Mouse (Mus musculus): ENCODE measurements around the gene Lifr. TPM values are rescaled to one million over a fixed set of nuclear protein-coding genes. Genes with fewer than 3 reads are reported as not detected.

The Lifr gene
- polyA plus RNA-seq, 1 experiment from 2014 or later, result 24.6 TPM

DNA sequence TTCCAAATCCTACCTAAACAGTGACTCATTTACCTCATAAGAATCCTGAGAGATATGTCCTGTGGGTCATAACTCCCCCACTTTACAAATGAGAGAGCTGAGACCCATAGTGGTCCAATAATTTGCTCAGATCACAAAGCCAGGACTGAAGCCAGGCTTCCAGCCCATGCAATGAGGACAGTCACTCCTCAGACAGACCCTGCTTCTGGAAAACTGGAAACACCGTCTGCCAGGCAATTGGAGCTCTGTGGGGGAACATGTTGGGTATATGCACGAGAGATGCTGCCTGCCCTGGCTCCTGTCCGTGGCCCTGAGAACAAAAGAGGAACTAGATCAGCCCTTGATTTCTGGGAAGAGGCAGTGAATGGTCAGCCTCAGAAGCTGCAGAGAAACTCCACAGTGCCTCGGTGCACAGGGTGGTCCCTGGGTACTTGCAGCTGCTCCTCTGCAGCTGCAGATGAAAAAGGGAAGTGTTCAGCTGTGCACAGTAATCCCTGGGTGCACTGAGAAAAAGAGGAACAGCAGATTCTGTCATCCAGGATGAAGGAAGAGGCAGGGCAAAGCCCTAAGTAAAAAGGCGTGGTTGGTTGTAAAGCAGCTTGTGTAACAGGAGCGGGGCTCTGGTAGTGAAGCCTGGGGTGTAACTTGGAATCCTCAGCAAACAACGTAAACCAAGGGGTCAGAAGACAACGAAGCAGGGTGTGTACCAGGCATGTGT lies 5.5 kb upstream of the Lifr start:
- H3K27me3 ChIP-seq (ENCODE audit: control insufficient read depth, insufficient read depth, low read length), result no peaks in the 10 kb centered on the region
- H3K4me1 ChIP-seq (ENCODE audit: control insufficient read depth, insufficient read depth, low read length), result no peaks in the 10 kb centered on the region; the same call in 1 of the 2 replicates
- H3K4me3 ChIP-seq (ENCODE audit: low read depth, low read length), result no peak overlapping the region
- ATAC-seq (ENCODE audit: insufficient number of reproducible peaks, low FRiP score, low TSS enrichment, low read depth) (no peak), DNase-seq (ENCODE audit: low spot score) (no peak)
- H3K27ac ChIP-seq (replicated peaks; ENCODE audit: low read depth, low read length), result no peak overlapping the region
- no peaks in the 10 kb centered on the region for H3K9me3 ChIP-seq (ENCODE audit: control insufficient read depth, low read length)
- 35% methylated on average over 8 of the region's 8 CpGs for WGBS
- H3K36me3 ChIP-seq (ENCODE audit: control insufficient read depth, insufficient read depth, low read length), result no peaks in the 10 kb centered on the region
- H3K4me2 ChIP-seq (ENCODE audit: low read depth, severe bottlenecking), result no peak overlapping the region
- no peak overlapping the region for H3K9ac ChIP-seq (ENCODE audit: low read length)

DNA sequence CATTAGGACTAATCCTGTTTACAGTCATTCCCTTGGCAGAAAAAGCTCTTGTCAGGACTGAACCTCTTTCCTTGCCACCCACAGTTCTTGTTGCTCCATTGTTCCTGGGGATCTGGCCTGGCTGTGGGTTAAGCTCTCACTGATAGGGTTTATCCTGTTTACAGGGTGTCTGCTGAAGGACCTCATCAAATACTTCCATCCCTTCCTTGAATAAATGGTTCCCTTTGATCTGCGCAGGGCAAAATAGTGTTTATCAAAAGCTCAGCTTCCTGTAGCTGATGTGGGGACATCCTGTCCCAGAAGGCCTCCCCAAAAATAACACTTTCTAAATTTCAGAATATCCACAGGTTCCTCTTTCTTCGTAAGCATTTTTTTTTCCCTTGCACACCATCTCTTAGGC lies 1.7 kb upstream of the Lifr start:
- H3K4me3 ChIP-seq (ENCODE audit: low read depth, low read length), result no peak overlapping the region
- no peak overlapping the region for H3K27ac ChIP-seq (replicated peaks; ENCODE audit: low read depth, low read length)
- no peak overlapping the region for H3K4me2 ChIP-seq (ENCODE audit: low read depth, severe bottlenecking)
- H3K9me3 ChIP-seq (ENCODE audit: control insufficient read depth, low read length), result no peaks in the 10 kb centered on the region
- no peaks in the 10 kb centered on the region for H3K27me3 ChIP-seq (ENCODE audit: control insufficient read depth, insufficient read depth, low read length)
- H3K4me1 ChIP-seq (ENCODE audit: control insufficient read depth, insufficient read depth, low read length), result no peaks in the 10 kb centered on the region
- DNase-seq (ENCODE audit: low spot score) (no peak), ATAC-seq (ENCODE audit: insufficient number of reproducible peaks, low FRiP score, low TSS enrichment, low read depth) (no peak)
- 58% methylated on average over 2 of the region's 2 CpGs for WGBS
- H3K36me3 ChIP-seq (ENCODE audit: control insufficient read depth, insufficient read depth, low read length), result no peaks in the 10 kb centered on the region
- H3K9ac ChIP-seq (ENCODE audit: low read length), result no peak overlapping the region

DNA sequence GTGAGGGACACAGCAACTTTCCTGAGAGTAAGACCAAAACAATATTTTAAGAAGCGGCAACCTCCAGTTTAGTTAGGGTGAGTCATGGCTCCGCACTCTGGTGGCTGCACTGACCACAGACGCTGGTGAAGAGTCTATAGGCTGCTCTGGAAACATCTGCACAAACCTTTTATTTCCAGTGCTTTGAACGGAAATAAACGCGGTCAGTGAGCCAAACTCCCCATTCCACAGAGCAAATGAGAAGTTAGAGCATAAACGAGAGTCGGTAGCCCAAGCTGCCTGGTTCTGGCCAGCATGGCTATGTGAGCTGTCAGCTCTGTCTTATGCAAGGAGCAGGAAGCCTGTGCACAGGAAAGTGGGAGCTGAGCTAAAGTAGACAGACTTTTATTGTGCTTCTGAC lies 1.9 kb downstream of the Lifr start:
- ATAC-seq (ENCODE audit: insufficient number of reproducible peaks, low FRiP score, low TSS enrichment, low read depth) (no peak), DNase-seq (ENCODE audit: low spot score) (no peak)
- Histone ChIP-seq H3K4me1 (ENCODE audit: control insufficient read depth, insufficient read depth, low read length) (no peaks in the 10 kb centered on the region), H3K36me3 (ENCODE audit: control insufficient read depth, insufficient read depth, low read length) (no peaks in the 10 kb centered on the region), H3K27me3 (ENCODE audit: control insufficient read depth, insufficient read depth, low read length) (no peaks in the 10 kb centered on the region), H3K4me2 (ENCODE audit: low read depth, severe bottlenecking) (no peak overlapping the region), H3K27ac (replicated peaks; ENCODE audit: low read depth, low read length) (no peak overlapping the region), H3K9me3 (ENCODE audit: control insufficient read depth, low read length) (no peaks in the 10 kb centered on the region), H3K9ac (ENCODE audit: low read length) (no peak overlapping the region), H3K4me3 (ENCODE audit: low read depth, low read length) (no peak overlapping the region)
- 53% methylated on average over 8 of the region's 8 CpGs for WGBS

DNA sequence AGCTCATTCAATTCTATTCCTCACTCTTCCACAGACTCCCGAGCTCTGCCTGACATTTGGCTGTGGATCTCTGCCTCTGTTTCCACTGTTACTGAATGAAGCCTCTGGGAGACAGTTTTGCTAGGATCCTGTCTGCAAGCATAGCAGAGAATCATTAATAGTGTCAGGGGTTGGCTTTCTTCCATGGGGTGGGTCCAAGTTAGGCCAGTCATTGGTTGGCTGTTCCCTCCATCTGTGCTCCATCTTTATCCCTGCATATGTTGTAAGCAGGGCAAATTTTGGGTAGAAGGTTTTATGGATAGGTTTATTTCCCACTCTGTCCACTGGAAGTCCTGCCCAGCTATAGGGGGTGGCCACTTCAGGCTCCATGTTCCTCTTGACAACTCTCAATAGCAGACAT lies 9.0 kb downstream of the Lifr start:
- Histone ChIP-seq H3K9me3 (ENCODE audit: control insufficient read depth, low read length) (no peaks in the 10 kb centered on the region), H3K36me3 (ENCODE audit: control insufficient read depth, insufficient read depth, low read length) (no peaks in the 10 kb centered on the region), H3K27ac (replicated peaks; ENCODE audit: low read depth, low read length) (no peak overlapping the region), H3K9ac (ENCODE audit: low read length) (no peak overlapping the region), H3K4me3 (ENCODE audit: low read depth, low read length) (no peak overlapping the region), H3K4me2 (ENCODE audit: low read depth, severe bottlenecking) (no peak overlapping the region), H3K27me3 (ENCODE audit: control insufficient read depth, insufficient read depth, low read length) (no peaks in the 10 kb centered on the region), H3K4me1 (ENCODE audit: control insufficient read depth, insufficient read depth, low read length) (no peaks in the 10 kb centered on the region)
- WGBS, result 88% methylated on average over 1 of the region's 1 CpGs
- DNase-seq (ENCODE audit: low spot score), result no peak
- ATAC-seq (ENCODE audit: insufficient number of reproducible peaks, low FRiP score, low TSS enrichment, low read depth), result no peak

DNA sequence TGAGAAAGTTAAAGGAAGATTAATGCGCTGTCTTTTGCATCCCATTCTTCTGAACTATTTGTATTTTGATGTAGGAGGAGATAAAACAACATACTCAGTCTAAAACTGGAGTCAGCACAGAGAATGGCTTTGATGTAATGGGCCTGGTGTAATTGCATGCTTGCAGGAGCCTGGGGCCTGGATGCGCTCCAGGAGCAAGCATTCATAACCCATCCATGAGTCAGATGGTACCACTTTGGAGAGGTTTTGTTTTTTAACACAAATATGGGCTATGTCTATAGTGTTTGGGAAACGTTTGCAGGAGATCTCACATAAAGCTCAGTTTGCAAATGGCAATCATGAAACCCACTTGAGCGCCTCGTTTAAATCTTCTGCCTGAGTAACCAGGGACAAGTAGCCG lies 9.8 kb downstream of the Lifr start:
- H3K27me3 ChIP-seq (ENCODE audit: control insufficient read depth, insufficient read depth, low read length), result no peaks in the 10 kb centered on the region
- no peaks in the 10 kb centered on the region for H3K9me3 ChIP-seq (ENCODE audit: control insufficient read depth, low read length)
- no peak overlapping the region for H3K27ac ChIP-seq (replicated peaks; ENCODE audit: low read depth, low read length)
- ATAC-seq (ENCODE audit: insufficient number of reproducible peaks, low FRiP score, low TSS enrichment, low read depth) (no peak), DNase-seq (ENCODE audit: low spot score) (no peak)
- H3K4me3 ChIP-seq (ENCODE audit: low read depth, low read length), result no peak overlapping the region
- no peak overlapping the region for H3K9ac ChIP-seq (ENCODE audit: low read length)
- no peaks in the 10 kb centered on the region for H3K36me3 ChIP-seq (ENCODE audit: control insufficient read depth, insufficient read depth, low read length)
- no peaks in the 10 kb centered on the region for H3K4me1 ChIP-seq (ENCODE audit: control insufficient read depth, insufficient read depth, low read length)
- no peak overlapping the region for H3K4me2 ChIP-seq (ENCODE audit: low read depth, severe bottlenecking)
- 85% methylated on average over 6 of the region's 6 CpGs for WGBS

DNA sequence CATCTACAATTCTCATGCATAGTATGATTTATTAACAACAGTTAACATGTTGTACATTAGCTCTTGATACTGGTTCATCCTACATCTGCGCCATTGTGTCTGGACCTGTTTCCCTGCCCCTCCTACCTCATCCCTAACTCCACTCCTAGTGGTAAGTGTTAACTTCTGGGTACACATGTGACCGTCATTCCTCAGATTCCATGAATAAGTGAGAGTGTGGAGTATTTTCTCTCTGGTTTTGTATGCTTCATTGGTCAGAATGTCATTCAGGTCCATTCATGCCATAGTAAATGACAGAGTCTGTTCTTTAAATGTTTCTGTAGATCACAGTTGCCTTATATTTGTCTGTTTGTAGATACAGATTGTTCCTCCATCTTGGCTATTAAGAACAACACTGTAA lies 12.6 kb downstream of the Lifr start:
- no peak overlapping the region for H3K9ac ChIP-seq (ENCODE audit: low read length)
- WGBS, result 89% methylated on average over 2 of the region's 2 CpGs
- H3K4me2 ChIP-seq (ENCODE audit: low read depth, severe bottlenecking), result no peak overlapping the region
- H3K36me3 ChIP-seq (ENCODE audit: control insufficient read depth, insufficient read depth, low read length), result no peaks in the 10 kb centered on the region
- no peaks in the 10 kb centered on the region for H3K27me3 ChIP-seq (ENCODE audit: control insufficient read depth, insufficient read depth, low read length)
- H3K9me3 ChIP-seq (ENCODE audit: control insufficient read depth, low read length), result no peaks in the 10 kb centered on the region
- H3K27ac ChIP-seq (replicated peaks; ENCODE audit: low read depth, low read length), result no peak overlapping the region
- H3K4me3 ChIP-seq (ENCODE audit: low read depth, low read length), result no peak overlapping the region
- ATAC-seq (ENCODE audit: insufficient number of reproducible peaks, low FRiP score, low TSS enrichment, low read depth) (no peak), DNase-seq (ENCODE audit: low spot score) (no peak)
- no peaks in the 10 kb centered on the region for H3K4me1 ChIP-seq (ENCODE audit: control insufficient read depth, insufficient read depth, low read length)

DNA sequence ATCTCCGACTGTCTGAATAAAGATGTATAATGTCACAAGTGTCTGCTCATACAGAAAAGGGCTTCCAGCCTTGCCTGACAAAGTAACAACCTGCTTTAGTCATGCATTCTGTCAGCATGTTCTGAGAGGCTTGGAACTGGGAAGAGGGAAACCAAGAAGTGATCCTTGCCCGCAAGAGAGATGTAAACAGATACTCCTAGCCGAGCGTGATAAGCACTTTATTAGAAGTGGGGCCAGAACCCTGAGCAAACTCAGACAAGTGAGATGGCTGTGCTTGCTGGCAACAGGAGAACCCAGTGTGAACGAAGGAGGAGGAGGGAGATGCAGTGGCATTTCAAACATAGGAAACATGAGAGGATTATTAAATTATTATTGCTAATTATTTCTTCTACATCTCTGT lies 14.8 kb downstream of the Lifr start:
- no peaks in the 10 kb centered on the region for H3K4me1 ChIP-seq (ENCODE audit: control insufficient read depth, insufficient read depth, low read length)
- DNase-seq (ENCODE audit: low spot score) (no peak), ATAC-seq (ENCODE audit: insufficient number of reproducible peaks, low FRiP score, low TSS enrichment, low read depth) (no peak)
- H3K36me3 ChIP-seq (ENCODE audit: control insufficient read depth, insufficient read depth, low read length), result no peaks in the 10 kb centered on the region
- H3K9ac ChIP-seq (ENCODE audit: low read length), result no peak overlapping the region
- no peak overlapping the region for H3K4me2 ChIP-seq (ENCODE audit: low read depth, severe bottlenecking)
- H3K9me3 ChIP-seq (ENCODE audit: control insufficient read depth, low read length), result no peaks in the 10 kb centered on the region
- no peak overlapping the region for H3K4me3 ChIP-seq (ENCODE audit: low read depth, low read length)
- H3K27me3 ChIP-seq (ENCODE audit: control insufficient read depth, insufficient read depth, low read length), result no peaks in the 10 kb centered on the region
- no peak overlapping the region for H3K27ac ChIP-seq (replicated peaks; ENCODE audit: low read depth, low read length)
- 74% methylated on average over 5 of the region's 5 CpGs for WGBS

DNA sequence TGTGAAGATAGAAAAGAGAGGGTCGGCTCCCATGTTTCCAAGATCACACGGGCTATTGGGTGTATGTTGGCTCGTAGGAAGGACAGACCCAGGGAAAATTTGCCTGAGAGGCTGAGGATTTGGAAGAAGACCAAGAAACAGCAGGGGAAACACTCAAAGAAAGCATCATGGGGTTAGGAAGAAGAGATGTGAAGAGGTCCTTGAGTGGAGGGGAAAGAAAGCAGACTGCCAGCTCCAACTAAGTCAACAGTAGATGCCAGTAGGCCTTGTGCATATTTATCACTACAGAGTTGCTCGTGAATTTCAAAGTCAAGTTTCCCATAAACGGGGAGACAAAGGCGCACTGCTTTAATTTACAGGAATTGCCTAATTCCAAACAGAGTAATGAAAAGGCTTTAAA lies 17.7 kb downstream of the Lifr start:
- DNase-seq (ENCODE audit: low spot score), result no peak
- Histone ChIP-seq H3K4me2 (ENCODE audit: low read depth, severe bottlenecking) (no peak overlapping the region), H3K9ac (ENCODE audit: low read length) (no peak overlapping the region), H3K27ac (replicated peaks; ENCODE audit: low read depth, low read length) (no peak overlapping the region), H3K4me3 (ENCODE audit: low read depth, low read length) (no peak overlapping the region), H3K36me3 (ENCODE audit: control insufficient read depth, insufficient read depth, low read length) (no peaks in the 10 kb centered on the region), H3K4me1 (ENCODE audit: control insufficient read depth, insufficient read depth, low read length) (no peaks in the 10 kb centered on the region), H3K27me3 (ENCODE audit: control insufficient read depth, insufficient read depth, low read length) (no peaks in the 10 kb centered on the region), H3K9me3 (ENCODE audit: control insufficient read depth, low read length) (no peaks in the 10 kb centered on the region)
- WGBS, result 82% methylated on average over 6 of the region's 6 CpGs
- ATAC-seq (ENCODE audit: insufficient number of reproducible peaks, low FRiP score, low TSS enrichment, low read depth), result no peak

All from limb, embryonic 11.5 days (tissue).